Mouse (Mus musculus): ENCODE measurements around the gene Dnaic1. TPM values are rescaled to one million over a fixed set of nuclear protein-coding genes. Genes with fewer than 3 reads are reported as not detected.
A peak's percentile ranks its signal among the peaks of the same experiment; 100 is the strongest.

Dnaic1 gene
- polyA plus RNA-seq, 1 experiment: 86.5 TPM

DNA sequence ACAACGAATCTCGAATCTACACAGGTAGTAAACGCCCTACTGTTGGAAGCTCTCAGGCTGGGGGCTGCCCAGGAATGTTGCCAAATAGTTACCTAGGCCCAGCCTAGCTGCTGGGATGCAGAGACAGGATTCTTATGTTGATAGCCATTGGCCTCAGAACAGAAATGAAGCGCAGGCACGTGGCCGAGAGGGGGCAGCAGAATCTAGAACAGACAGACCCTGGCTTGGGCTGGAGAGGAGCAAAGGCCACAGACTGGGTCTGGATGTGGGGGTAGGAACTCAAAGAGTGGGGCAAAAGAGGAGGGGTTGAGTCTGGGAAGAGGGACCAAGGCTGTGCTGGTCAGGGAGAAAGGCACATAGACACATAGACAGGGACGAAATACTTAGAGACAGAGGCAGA, 84.6 kb downstream of the Dnaic1 start:
- Histone ChIP-seq H3K27ac (ENCODE audit: control insufficient read depth, insufficient read depth, low read depth, low read length) (no peak overlapping the region), H3K27me3 (ENCODE audit: control insufficient read depth, insufficient read depth, low read length) (no peaks in the 10 kb centered on the region), H3K4me1 (ENCODE audit: control insufficient read depth, insufficient read depth, low read length) (peaks cover 7% of the 10 kb centered on the region; the same call in 1 of the 2 replicates), H3K4me3 (ENCODE audit: control insufficient read depth, low read depth, low read length) (no peak overlapping the region), H3K36me3 (ENCODE audit: control insufficient read depth, insufficient read depth, low read length) (no peaks in the 10 kb centered on the region)
- TF ChIP-seq POLR2A (IDR thresholded peaks at IDR 0.05; ENCODE audit: control insufficient read depth, low read depth, low read length) (no peak), CTCF (IDR thresholded peaks at IDR 0.05; ENCODE audit: control insufficient read depth, insufficient read depth, insufficient replicate concordance, low read depth, low read length) (peak; percentile 30; the same call in 1 of the 2 replicates)

- Histone ChIP-seq H3K4me3 (ENCODE audit: control insufficient read depth, low read depth, low read length) (no peak overlapping the region), H3K27ac (ENCODE audit: control insufficient read depth, insufficient read depth, low read depth, low read length) (no peak overlapping the region), H3K36me3 (ENCODE audit: control insufficient read depth, insufficient read depth, low read length) (no peaks in the 10 kb centered on the region), H3K4me1 (ENCODE audit: control insufficient read depth, insufficient read depth, low read length) (peaks cover 7% of the 10 kb centered on the region; the same call in 1 of the 2 replicates), H3K27me3 (ENCODE audit: control insufficient read depth, insufficient read depth, low read length) (no peaks in the 10 kb centered on the region)
- no peak for TF ChIP-seq CTCF (IDR thresholded peaks at IDR 0.05; ENCODE audit: control insufficient read depth, insufficient read depth, insufficient replicate concordance, low read depth, low read length)
- TF ChIP-seq POLR2A (IDR thresholded peaks at IDR 0.05; ENCODE audit: control insufficient read depth, low read depth, low read length): no peak
These were observed 86.0 kb downstream of the Dnaic1 start for GRCm38 (mm10) chr4:41655525-41655924.

DNA sequence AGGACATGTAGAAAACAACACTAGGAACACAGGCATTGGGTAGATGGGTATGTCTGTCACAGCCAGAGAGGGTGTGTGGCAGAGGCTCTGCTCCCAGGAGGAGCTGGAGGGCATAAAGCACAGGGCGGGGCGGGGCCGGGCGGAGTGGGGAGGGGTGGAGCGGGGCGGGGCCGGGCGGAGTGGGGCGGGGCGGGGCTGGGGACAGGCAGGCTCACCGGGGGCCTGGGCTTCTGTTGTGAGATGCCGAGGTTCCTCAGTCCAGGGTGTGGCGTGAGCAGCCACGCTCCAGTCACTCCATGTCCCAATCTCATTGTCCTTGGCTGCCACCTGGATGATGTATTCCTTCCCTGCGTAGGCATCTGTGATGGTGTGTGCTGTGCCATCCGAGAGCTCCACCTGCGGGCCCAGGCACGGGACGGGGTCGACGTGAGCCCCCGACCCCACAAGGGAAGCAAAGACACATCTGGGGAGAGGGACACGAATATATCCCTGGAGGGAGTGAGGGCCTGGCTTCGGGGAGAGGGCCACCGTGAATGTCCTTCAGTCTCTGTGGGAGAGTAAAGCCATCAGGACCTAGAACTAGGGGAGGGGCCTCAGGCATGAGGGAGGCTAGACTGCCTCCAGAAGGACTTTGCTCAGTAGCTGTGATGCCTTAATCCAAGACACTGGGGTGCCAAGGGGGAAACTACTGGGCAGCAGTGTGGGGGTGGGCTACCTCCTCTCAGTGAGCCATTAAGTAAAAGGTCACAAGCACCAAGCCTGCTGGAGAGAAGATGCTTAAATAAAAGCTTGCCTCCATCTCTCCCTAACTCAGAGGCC, 89.2 kb downstream of the Dnaic1 start:
- H3K27me3 ChIP-seq (ENCODE audit: control insufficient read depth, insufficient read depth, low read length): no peaks in the 10 kb centered on the region
- TF ChIP-seq POLR2A (IDR thresholded peaks at IDR 0.05; ENCODE audit: control insufficient read depth, low read depth, low read length): no peak
- no peak for TF ChIP-seq CTCF (IDR thresholded peaks at IDR 0.05; ENCODE audit: control insufficient read depth, insufficient read depth, insufficient replicate concordance, low read depth, low read length)
- H3K27ac ChIP-seq (ENCODE audit: control insufficient read depth, insufficient read depth, low read depth, low read length): no peak overlapping the region
- no peaks in the 10 kb centered on the region for H3K36me3 ChIP-seq (ENCODE audit: control insufficient read depth, insufficient read depth, low read length)
- no peak overlapping the region for H3K4me3 ChIP-seq (ENCODE audit: control insufficient read depth, low read depth, low read length)
- H3K4me1 ChIP-seq (ENCODE audit: control insufficient read depth, insufficient read depth, low read length): peaks cover 7% of the 10 kb centered on the region; the same call in 1 of the 2 replicates

DNA sequence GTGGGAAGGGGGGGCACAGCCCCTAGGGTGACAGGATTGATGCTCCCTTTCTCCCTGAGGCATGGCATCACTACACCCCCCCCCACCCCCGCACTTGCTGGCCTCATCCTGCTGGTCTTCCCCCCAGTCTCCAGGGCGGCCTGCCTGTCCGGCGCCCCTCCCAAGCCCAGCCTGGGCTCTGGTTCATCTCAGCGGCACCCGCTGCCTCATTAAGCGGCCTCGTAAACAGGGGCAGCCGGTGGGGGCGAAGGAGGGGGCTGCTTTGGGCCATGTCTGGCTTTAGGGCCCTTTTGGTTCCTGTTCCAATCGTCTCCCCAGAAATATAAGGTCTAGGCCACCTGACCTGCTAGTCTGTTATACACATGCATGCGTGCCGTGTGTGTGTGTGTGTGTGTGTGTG, 90.0 kb downstream of the Dnaic1 start:
- TF ChIP-seq POLR2A (IDR thresholded peaks at IDR 0.05; ENCODE audit: control insufficient read depth, low read depth, low read length) (no peak), CTCF (IDR thresholded peaks at IDR 0.05; ENCODE audit: control insufficient read depth, insufficient read depth, insufficient replicate concordance, low read depth, low read length) (no peak)
- H3K36me3 ChIP-seq (ENCODE audit: control insufficient read depth, insufficient read depth, low read length): no peaks in the 10 kb centered on the region
- no peaks in the 10 kb centered on the region for H3K27me3 ChIP-seq (ENCODE audit: control insufficient read depth, insufficient read depth, low read length)
- no peak overlapping the region for H3K27ac ChIP-seq (ENCODE audit: control insufficient read depth, insufficient read depth, low read depth, low read length)
- peaks cover 7% of the 10 kb centered on the region; the same call in 1 of the 2 replicates for H3K4me1 ChIP-seq (ENCODE audit: control insufficient read depth, insufficient read depth, low read length)
- no peak overlapping the region for H3K4me3 ChIP-seq (ENCODE audit: control insufficient read depth, low read depth, low read length)

DNA sequence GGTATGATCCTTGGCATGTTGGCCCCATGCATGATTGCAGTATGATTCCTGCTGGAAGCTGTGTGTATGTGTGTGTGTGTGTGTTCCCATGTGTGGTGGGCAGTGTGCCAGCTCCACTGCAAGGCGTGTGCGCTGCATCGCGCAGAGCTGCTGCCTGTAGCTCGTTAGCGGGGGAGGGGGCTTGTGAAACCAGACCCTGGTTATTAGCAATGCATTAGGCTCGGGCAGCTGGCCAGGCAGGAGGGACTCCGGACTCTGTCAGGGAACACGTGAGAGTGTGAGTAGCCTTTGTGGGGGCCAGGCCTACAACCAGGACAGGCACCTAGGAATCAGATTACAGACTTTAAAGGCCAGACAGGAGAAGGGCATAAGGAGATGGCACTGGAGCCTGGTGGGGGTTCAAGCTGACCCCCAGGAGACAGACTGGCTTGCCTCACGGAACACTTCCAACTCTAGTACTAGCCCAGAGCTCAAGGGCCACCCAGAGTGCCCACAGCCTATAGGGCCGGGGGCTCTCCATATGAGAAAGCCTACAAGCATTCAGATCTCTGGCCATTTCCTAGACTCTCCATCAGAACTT, 91.4 kb downstream of the Dnaic1 start:
- H3K36me3 ChIP-seq (ENCODE audit: control insufficient read depth, insufficient read depth, low read length): no peaks in the 10 kb centered on the region
- H3K27me3 ChIP-seq (ENCODE audit: control insufficient read depth, insufficient read depth, low read length): no peaks in the 10 kb centered on the region
- peaks cover 7% of the 10 kb centered on the region for H3K4me1 ChIP-seq (ENCODE audit: control insufficient read depth, insufficient read depth, low read length)
- no peak for TF ChIP-seq CTCF (IDR thresholded peaks at IDR 0.05; ENCODE audit: control insufficient read depth, insufficient read depth, insufficient replicate concordance, low read depth, low read length)
- TF ChIP-seq POLR2A (IDR thresholded peaks at IDR 0.05; ENCODE audit: control insufficient read depth, low read depth, low read length): no peak
- H3K27ac ChIP-seq (ENCODE audit: control insufficient read depth, insufficient read depth, low read depth, low read length): no peak overlapping the region
- H3K4me3 ChIP-seq (ENCODE audit: control insufficient read depth, low read depth, low read length): no peak overlapping the region

- no peaks in the 10 kb centered on the region for H3K36me3 ChIP-seq (ENCODE audit: control insufficient read depth, insufficient read depth, low read length)
- H3K27ac ChIP-seq (ENCODE audit: control insufficient read depth, insufficient read depth, low read depth, low read length): no peak overlapping the region
- TF ChIP-seq CTCF (IDR thresholded peaks at IDR 0.05; ENCODE audit: control insufficient read depth, insufficient read depth, insufficient replicate concordance, low read depth, low read length) (no peak), POLR2A (IDR thresholded peaks at IDR 0.05; ENCODE audit: control insufficient read depth, low read depth, low read length) (no peak)
- H3K4me1 ChIP-seq (ENCODE audit: control insufficient read depth, insufficient read depth, low read length): peaks cover 7% of the 10 kb centered on the region
- no peak overlapping the region for H3K4me3 ChIP-seq (ENCODE audit: control insufficient read depth, low read depth, low read length)
- no peaks in the 10 kb centered on the region for H3K27me3 ChIP-seq (ENCODE audit: control insufficient read depth, insufficient read depth, low read length)
These were observed 93.1 kb downstream of the Dnaic1 start for GRCm38 (mm10) chr4:41662723-41663122.

DNA sequence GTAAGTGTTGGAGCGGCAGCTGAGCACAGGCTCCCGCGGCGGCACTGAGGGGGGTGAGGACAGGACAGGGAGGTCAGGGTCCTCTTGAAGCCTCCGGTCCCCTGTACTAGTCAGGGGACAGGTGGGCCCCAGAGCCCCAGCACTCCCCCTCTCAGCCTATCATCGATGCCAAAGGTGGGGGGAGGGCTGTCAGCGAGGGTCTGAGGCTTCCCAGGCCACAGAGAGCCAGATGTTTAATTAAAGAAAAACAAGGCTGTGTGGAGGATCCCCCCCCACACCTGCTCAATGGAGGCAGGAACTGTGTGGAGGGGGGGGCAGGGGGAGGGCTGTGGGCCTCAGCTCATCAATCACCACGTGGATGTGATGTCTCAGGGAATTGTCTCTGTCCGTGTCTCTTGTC, 94.0 kb downstream of the Dnaic1 start:
- Histone ChIP-seq H3K4me1 (ENCODE audit: control insufficient read depth, insufficient read depth, low read length) (peaks cover 3% of the 10 kb centered on the region), H3K27ac (ENCODE audit: control insufficient read depth, insufficient read depth, low read depth, low read length) (no peak overlapping the region), H3K36me3 (ENCODE audit: control insufficient read depth, insufficient read depth, low read length) (no peaks in the 10 kb centered on the region)

More for the DNA sequence above, 94.0 kb downstream of the Dnaic1 start:
- TF ChIP-seq CTCF (IDR thresholded peaks at IDR 0.05; ENCODE audit: control insufficient read depth, insufficient read depth, insufficient replicate concordance, low read depth, low read length): no peak
- no peak for TF ChIP-seq POLR2A (IDR thresholded peaks at IDR 0.05; ENCODE audit: control insufficient read depth, low read depth, low read length)
- H3K4me3 ChIP-seq (ENCODE audit: control insufficient read depth, low read depth, low read length): no peak overlapping the region
- no peaks in the 10 kb centered on the region for H3K27me3 ChIP-seq (ENCODE audit: control insufficient read depth, insufficient read depth, low read length)

All from testis, adult 2 months (tissue).